Mouse (Mus musculus): ENCODE results near the gene Sh3glb1. TPM values are rescaled to one million over a fixed set of nuclear protein-coding genes. Genes with fewer than 3 reads are reported as not detected.

Gene Sh3glb1
- total and polyA plus RNA-seq, 3 experiments, result 52.0 to 189 (median 112) TPM

DNA sequence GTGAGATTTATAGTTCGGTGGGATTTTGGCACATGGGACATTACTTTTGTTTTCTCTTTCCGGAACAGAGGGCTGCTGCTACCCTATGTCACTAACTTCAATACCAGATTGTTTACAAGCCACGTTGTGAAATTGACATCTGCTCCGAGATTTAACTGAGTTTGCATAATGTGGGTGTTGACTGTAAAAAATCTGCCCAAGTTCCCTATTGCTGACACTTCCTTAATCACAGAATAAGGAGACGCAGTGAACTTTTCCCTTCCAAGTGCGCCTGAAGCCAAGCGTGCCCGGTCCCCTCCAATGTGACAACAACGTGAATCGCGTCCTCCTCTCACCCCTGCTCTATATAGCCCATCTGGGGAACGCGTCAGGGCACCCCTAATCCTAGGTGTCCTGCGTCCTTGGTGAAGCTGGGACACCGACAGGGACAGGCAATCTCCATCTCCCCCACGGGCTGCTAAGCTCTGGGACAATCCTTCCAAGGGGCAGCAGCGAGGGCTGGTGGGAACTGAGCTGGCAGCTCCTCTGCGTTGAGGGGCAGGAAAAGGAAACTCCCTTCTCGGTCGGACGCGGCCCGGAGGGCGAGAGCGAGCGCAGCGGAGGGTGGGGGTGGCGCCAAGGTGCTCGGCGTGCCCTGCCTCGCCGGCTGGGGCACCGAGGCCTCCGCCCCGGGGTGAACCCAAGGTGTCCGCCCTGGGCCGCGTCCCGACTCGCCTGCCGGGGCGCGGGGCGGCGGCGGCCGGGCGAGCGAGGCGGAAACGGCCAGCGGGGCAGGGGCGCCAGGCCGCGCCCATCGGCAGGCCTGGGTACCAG lies 841 bp downstream of the Sh3glb1 start:
- H3K9ac ChIP-seq (ENCODE audit: insufficient read depth, low read depth), result peak overlapping the region; percentile 79
- no peaks in the 10 kb centered on the region for H3K27me3 ChIP-seq (replicated peaks)
- H3K36me3 ChIP-seq (replicated peaks in 1 of 2; ENCODE audit: control insufficient read depth in 1 of 2, insufficient read depth in 1 of 2, low read length in 1 of 2), result peaks cover 0 to 21% of the 10 kb centered on the region in 2 experiments
- peaks cover 41% of the 10 kb centered on the region for H3K79me2 ChIP-seq (replicated peaks; ENCODE audit: control insufficient read depth, extremely low read depth, insufficient read depth, poor library complexity, severe bottlenecking)
- H3K27ac ChIP-seq (ENCODE audit: insufficient read depth, low read depth), result peak overlapping the region; percentile 85
- TF ChIP-seq MAFK (IDR thresholded peaks at IDR 0.05; ENCODE audit: insufficient replicate concordance, low read length) (no peak), ELF1 (IDR thresholded peaks at IDR 0.05; ENCODE audit: low read depth, low read length) (peak; percentile 46), CHD2 (IDR thresholded peaks at IDR 0.05; ENCODE audit: low read length) (0 out of 2 replicates have a peak, but pooled peaks have one; percentile 37), RAD21 (IDR thresholded peaks at IDR 0.05; ENCODE audit: low read depth, low read length) (no peak), PAX5 (IDR thresholded peaks at IDR 0.05; ENCODE audit: low read length) (no peak), EP300 (IDR thresholded peaks at IDR 0.05; ENCODE audit: low read length) (no peak), BHLHE40 (IDR thresholded peaks at IDR 0.05; ENCODE audit: low read depth, low read length) (peak; percentile 65), MXI1 (IDR thresholded peaks at IDR 0.05; ENCODE audit: low read depth, low read length) (peak; percentile 88; the same call in 1 of the 2 replicates), POLR2A (IDR thresholded peaks at IDR 0.05; ENCODE audit: low read depth, low read length) (peak; percentile 58), CHD1 (IDR thresholded peaks at IDR 0.05; ENCODE audit: low read depth, low read length) (no peak; the same call in 1 of the 2 replicates), JUN (IDR thresholded peaks at IDR 0.05; ENCODE audit: insufficient read depth, low read depth, low read length) (no peak), CTCF (conservative IDR thresholded peaks at IDR 0.05 in 1 of 2, IDR thresholded peaks at IDR 0.05 in 1 of 2; ENCODE audit: low read depth in 2 of 2, low read length in 2 of 2) (no peak), MAX (IDR thresholded peaks at IDR 0.05; ENCODE audit: low read length) (peak; percentile 89), E2F4 (IDR thresholded peaks at IDR 0.05; ENCODE audit: insufficient replicate concordance, low read depth, low read length) (no peak), ZMIZ1 (IDR thresholded peaks at IDR 0.05; ENCODE audit: low read depth, low read length) (no peak), USF2 (conservative IDR thresholded peaks at IDR 0.05; ENCODE audit: low read depth, low read length) (no peak), ZC3H11A (IDR thresholded peaks at IDR 0.05; ENCODE audit: low read depth, low read length) (no peak), USF1 (IDR thresholded peaks at IDR 0.05; ENCODE audit: low read depth, low read length) (no peak), TBP (conservative IDR thresholded peaks at IDR 0.05; ENCODE audit: low read depth, low read length) (peak; percentile 79), MYC (IDR thresholded peaks at IDR 0.05; ENCODE audit: low read depth, low read length) (peak; percentile 46; the same call in 1 of the 2 replicates), NELFE (IDR thresholded peaks at IDR 0.05; ENCODE audit: low read depth, low read length) (no peak), UBTF (IDR thresholded peaks at IDR 0.05; ENCODE audit: low read depth, low read length) (peak; percentile 53; the same call in 1 of the 2 replicates), SIN3A (IDR thresholded peaks at IDR 0.05; ENCODE audit: low read length) (peak; percentile 99), ETS1 (conservative IDR thresholded peaks at IDR 0.05; ENCODE audit: low read depth, low read length) (0 out of 2 replicates have a peak, but pooled peaks have one; percentile 30)
- H3K4me3 ChIP-seq (replicated peaks in 1 of 3; ENCODE audit: low read depth in 2 of 3, low read length in 2 of 3, poor library complexity in 1 of 3), result peak overlapping the region; percentile 65 to 97 (median 77)
- H3K9me3 ChIP-seq (replicated peaks; ENCODE audit: low read length), result no peaks in the 10 kb centered on the region
- H3K4me2 ChIP-seq (ENCODE audit: insufficient read depth, low read depth, poor library complexity, severe bottlenecking), result peak overlapping the region; percentile 99
- peak; percentile 78 for DNase-seq (ENCODE audit: extremely low read depth)
- dilution Hi-C loops (cut with MboI; ENCODE audit: extremely low pct_ligation_motif_present, extremely low pct_unique_long_range_greater_than_20kb, low sequenced_read_pairs) (no loop called here), in situ Hi-C loops (cut with MboI; ENCODE audit: low pct_ligation_motif_present, low pct_unique_long_range_greater_than_20kb, low sequenced_read_pairs) (loop anchor here (10.0 kb wide), 1 partner anchor 254 kb away; no protein-coding TSS in a partner anchor)
- peaks cover 14 to 50% of the 10 kb centered on the region in 2 experiments for H3K4me1 ChIP-seq (ENCODE audit: control insufficient read depth in 1 of 2, insufficient read depth in 2 of 2)

Measured in CH12.LX (cell line).